Mouse (Mus musculus) hindbrain, embryonic 15.5 days (tissue): ENCODE data around the gene Mboat2. TPM values are rescaled to one million over a fixed set of nuclear protein-coding genes. Genes with fewer than 3 reads are reported as not detected.

ENCODE experiments used
- ATAC-seq: fragments of 200-750 bp; cut with Nextera tagmentation; 2 replicates; pipeline ENCODE4 v1.8.0; 2017; ENCODE audit warnings: low read depth, moderate number of reproducible peaks, moderate TSS enrichment; ENCODE audit not compliant: low FRiP score
- H3K27ac ChIP-seq: fragments of 300-500 bp; sonication (generic); replicated peaks from 2 replicates; pipeline ENCODE4 v1.5.1; 2015; ENCODE audit warnings: mild to moderate bottlenecking, inconsistent platforms
- H3K27me3 ChIP-seq: fragments of 300-500 bp; sonication (generic); 2 replicates; pipeline ENCODE4 v1.6.1; 2015; ENCODE audit warnings: control low read depth, inconsistent platforms
- H3K36me3 ChIP-seq: fragments of 300-500 bp; sonication (generic); 2 replicates; pipeline ENCODE4 v1.6.1; 2015; ENCODE audit warnings: control low read depth, inconsistent platforms
- H3K4me1 ChIP-seq: fragments of 300-500 bp; sonication (generic); replicated peaks from 2 replicates; pipeline ENCODE4 v1.6.1; 2015; ENCODE audit warnings: control low read depth, inconsistent platforms
- H3K4me2 ChIP-seq: fragments of 300-500 bp; sonication (generic); 2 replicates; pipeline ENCODE4 v1.6.1; 2015; ENCODE audit warnings: moderate library complexity, mild to moderate bottlenecking, inconsistent platforms
- H3K4me3 ChIP-seq: fragments of 300-500 bp; sonication (generic); 2 replicates; pipeline ENCODE4 v1.5.1; 2015; ENCODE audit warnings: mild to moderate bottlenecking, inconsistent platforms
- H3K9ac ChIP-seq: fragments of 300-500 bp; sonication (generic); 2 replicates; pipeline ENCODE4 v1.6.1; 2015; ENCODE audit warnings: inconsistent platforms
- H3K9me3 ChIP-seq: fragments of 300-500 bp; sonication (generic); 2 replicates; pipeline ENCODE4 v1.6.1; 2016; ENCODE audit warnings: control low read depth, inconsistent platforms
- WGBS: fragments of 180-500 bp; shearing (Covaris S2); methylation state at CpG from one replicate; pipeline ENCODE4 v1.1.7; 2015; 5-methylcytosine and 5-hydroxymethylcytosine counted together
- polyA plus RNA-seq: library from polyadenylated mRNA; unstranded; fragments of >200 nt; fragmentation: Nextera tagmentation; extraction: Ambion mirVana; gene quantifications from 2 replicates; pipeline ENCODE4 v1.2.1, GENCODE M21; 2015

Gene Mboat2
- polyA plus RNA-seq, 1 experiment from 2014 or later, result 65.5 TPM

DNA sequence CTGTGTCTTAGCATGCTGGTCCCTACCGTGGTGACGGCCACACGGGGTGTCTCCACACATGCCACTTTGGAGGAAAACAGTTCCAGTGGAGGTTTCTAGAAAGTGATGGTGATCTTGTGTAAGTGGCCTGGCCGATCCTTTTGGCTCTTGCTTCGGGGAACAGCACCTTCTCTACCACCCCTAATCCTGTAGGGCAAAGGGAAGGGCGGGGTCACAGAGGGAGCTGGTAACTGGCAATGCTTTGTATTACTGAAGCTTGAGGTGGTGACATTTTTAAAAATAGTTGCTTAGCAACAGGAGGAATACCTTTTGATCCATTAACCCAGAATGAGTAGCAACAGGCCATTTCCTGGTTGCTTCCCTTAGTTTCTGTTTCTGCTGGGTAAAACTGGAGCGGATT, 131.1 kb downstream of the Mboat2 start:
- no peak overlapping the region for H3K9ac ChIP-seq
- H3K4me1 ChIP-seq, result no peaks in the 10 kb centered on the region
- ATAC-seq, result no peak

GRCm38 (mm10) chr12:24962362-24962967, 131.8 kb downstream of the Mboat2 start:
- Histone ChIP-seq H3K36me3 (peaks cover 5% of the 10 kb centered on the region; the same call in 1 of the 2 replicates), H3K4me1 (no peaks in the 10 kb centered on the region), H3K9me3 (no peaks in the 10 kb centered on the region), H3K27ac (no peak overlapping the region), H3K9ac (no peak overlapping the region), H3K4me3 (no peak overlapping the region), H3K4me2 (no peak overlapping the region), H3K27me3 (no peaks in the 10 kb centered on the region)
- WGBS, result 85% methylated on average over 11 of the region's 11 CpGs
- ATAC-seq, result no peak

More for the DNA sequence above, 131.1 kb downstream of the Mboat2 start:
- Histone ChIP-seq H3K4me2 (no peak overlapping the region), H3K27me3 (no peaks in the 10 kb centered on the region), H3K27ac (no peak overlapping the region), H3K9me3 (no peaks in the 10 kb centered on the region), H3K36me3 (peaks cover 9% of the 10 kb centered on the region; the same call in 1 of the 2 replicates), H3K4me3 (no peak overlapping the region)
- WGBS, result 90% methylated on average over 7 of the region's 7 CpGs

DNA sequence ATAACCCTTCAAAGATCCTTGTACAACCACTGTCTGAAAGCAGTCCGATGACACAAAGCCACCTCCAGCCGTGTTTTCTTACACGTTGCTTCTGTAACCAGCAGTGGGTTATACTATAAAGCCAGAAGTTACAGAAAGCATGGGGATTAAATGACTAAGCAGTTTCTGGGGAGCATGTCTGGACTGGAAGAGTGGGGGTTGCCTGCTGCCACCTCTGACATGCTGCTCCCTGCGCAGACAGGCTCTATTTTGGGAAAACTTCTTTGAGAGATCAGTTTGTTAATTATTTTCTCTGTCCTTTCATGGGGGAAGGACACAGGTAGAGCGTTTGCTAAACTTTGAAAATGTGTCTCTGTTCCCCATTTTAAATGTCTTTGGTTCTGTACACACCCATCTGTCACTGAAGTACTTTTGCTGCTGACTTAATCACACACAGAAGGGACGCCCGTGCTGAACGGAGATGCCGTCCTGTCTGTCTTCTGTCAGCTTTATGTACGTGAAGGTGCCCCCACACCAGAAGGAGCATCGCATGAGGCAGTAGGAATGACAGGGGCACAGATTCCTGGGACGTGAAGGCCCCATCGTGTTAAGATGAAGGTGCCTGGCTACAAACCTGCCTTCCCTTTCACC, 132.8 kb downstream of the Mboat2 start:
- Histone ChIP-seq H3K9ac (no peak overlapping the region), H3K4me1 (no peaks in the 10 kb centered on the region), H3K27ac (no peak overlapping the region), H3K36me3 (0 out of 2 replicates have a peak, but pooled peaks cover 4% of the 10 kb centered on the region), H3K4me3 (no peak overlapping the region), H3K9me3 (no peaks in the 10 kb centered on the region), H3K27me3 (no peaks in the 10 kb centered on the region), H3K4me2 (no peak overlapping the region)
- 78% methylated on average over 13 of the region's 13 CpGs for whole genome bisulfite sequencing
- ATAC-seq, result no peak

DNA sequence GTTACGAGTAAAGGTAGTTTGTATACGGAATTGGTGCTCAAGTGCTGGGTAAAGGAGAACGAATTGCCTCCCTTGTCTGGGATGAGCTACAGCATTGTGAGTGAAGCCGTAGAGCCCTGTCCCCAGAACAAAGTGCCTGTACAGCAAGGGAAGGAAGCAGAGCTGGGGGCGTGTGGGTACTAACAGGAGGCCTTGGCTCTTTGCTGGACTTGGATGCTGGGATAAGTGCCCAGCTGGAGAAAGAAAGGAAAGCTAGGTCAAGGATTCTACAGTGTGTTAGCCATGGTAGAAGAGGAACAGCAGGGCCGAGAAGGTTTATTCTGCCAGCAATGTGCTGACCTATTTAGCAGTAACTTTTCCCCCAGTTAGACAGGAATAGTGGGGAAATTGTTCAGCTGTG, 134.7 kb downstream of the Mboat2 start:
- Histone ChIP-seq H3K4me3 (no peak overlapping the region), H3K9ac (no peak overlapping the region), H3K36me3 (no peaks in the 10 kb centered on the region), H3K4me2 (no peak overlapping the region), H3K9me3 (no peaks in the 10 kb centered on the region), H3K27ac (no peak overlapping the region), H3K4me1 (no peaks in the 10 kb centered on the region), H3K27me3 (no peaks in the 10 kb centered on the region)
- ATAC-seq, result no peak
- 82% methylated on average over 6 of the region's 6 CpGs for WGBS

GRCm38 (mm10) chr12:24966046-24966445, 135.4 kb downstream of the Mboat2 start:
- no peak overlapping the region for H3K9ac ChIP-seq
- no peak overlapping the region for H3K4me2 ChIP-seq
- no peaks in the 10 kb centered on the region for H3K36me3 ChIP-seq
- no peaks in the 10 kb centered on the region for H3K9me3 ChIP-seq
- H3K27me3 ChIP-seq, result no peaks in the 10 kb centered on the region
- H3K4me3 ChIP-seq, result no peak overlapping the region
- ATAC-seq, result no peak
- H3K4me1 ChIP-seq, result no peaks in the 10 kb centered on the region
- WGBS, result 91% methylated on average over 2 of the region's 2 CpGs
- H3K27ac ChIP-seq, result no peak overlapping the region

DNA sequence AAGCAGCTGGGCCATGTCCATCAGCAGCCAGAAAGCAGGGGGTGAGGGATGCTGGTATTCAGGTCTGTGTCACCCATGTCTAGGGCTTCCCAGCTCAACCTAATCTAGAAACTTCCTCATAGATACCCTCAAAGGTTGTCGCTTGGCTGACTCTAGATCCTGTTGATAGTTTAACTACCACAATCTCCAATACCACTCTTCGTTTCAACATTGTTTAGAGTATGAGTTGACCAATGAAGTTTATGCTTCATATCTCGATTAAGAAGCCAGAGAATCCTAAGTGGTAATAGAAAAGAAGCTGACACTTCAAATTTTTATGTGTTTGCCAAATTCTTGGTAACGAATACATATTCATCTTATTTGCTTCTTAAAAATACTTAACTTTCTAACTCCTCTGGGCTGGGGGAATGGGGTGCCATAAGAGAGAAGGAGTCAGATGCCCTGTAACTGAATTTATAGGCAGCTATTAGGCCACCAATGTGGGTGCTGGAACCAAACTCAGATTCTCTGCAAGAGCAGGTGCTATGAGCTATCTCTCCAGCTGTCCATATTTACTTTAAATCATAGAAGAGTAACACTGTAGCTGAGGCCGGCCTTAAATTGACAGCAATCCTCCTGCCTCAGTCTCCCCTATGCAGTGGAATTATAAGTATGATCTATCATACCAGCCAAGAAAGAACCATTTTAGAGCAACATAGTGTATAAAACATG, 141.0 kb downstream of the Mboat2 start:
- H3K4me1 ChIP-seq, result peaks cover 13% of the 10 kb centered on the region
- H3K9me3 ChIP-seq, result no peaks in the 10 kb centered on the region
- no peak overlapping the region for H3K4me3 ChIP-seq
- H3K36me3 ChIP-seq, result no peaks in the 10 kb centered on the region
- H3K27ac ChIP-seq, result no peak overlapping the region
- no peak overlapping the region for H3K9ac ChIP-seq
- no peaks in the 10 kb centered on the region for H3K27me3 ChIP-seq
- 89% methylated on average over 5 of the region's 5 CpGs for WGBS
- H3K4me2 ChIP-seq, result no peak overlapping the region
- ATAC-seq, result no peak

- ATAC-seq, result no peak
- H3K4me1 ChIP-seq, result peaks cover 22% of the 10 kb centered on the region
- H3K4me2 ChIP-seq, result no peak overlapping the region
- H3K36me3 ChIP-seq, result 0 out of 2 replicates have a peak, but pooled peaks cover 5% of the 10 kb centered on the region
- no peaks in the 10 kb centered on the region for H3K9me3 ChIP-seq
- H3K27ac ChIP-seq, result no peak overlapping the region
- no peak overlapping the region for H3K9ac ChIP-seq
- WGBS, result 85% methylated on average over 8 of the region's 8 CpGs
- H3K27me3 ChIP-seq, result no peaks in the 10 kb centered on the region
- H3K4me3 ChIP-seq, result no peak overlapping the region
Observed at GRCm38 (mm10) chr12:24972371-24973350, 142.0 kb downstream of the Mboat2 start.

DNA sequence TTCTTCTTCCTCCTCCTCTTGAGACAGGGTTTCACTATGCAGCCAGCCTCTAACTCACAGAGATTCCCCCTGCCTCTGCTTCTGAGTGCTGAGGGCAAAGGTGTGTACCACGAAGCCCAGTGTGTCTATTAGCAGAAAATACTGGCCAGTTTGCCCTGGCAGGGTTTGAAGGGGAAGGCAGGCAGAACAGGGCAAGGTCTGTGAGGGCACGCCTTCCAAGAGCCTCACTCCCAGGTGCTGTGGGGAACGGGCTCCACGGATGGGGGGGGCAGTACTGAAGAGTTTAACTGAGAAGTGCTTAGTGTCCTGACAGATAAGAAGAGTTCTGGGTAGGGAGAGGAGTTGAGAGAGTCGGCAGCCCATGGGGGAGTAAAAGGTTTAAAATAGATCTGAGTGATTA, 142.9 kb downstream of the Mboat2 start:
- no peak overlapping the region for H3K27ac ChIP-seq
- ATAC-seq, result no peak
- H3K36me3 ChIP-seq, result 0 out of 2 replicates have a peak, but pooled peaks cover 5% of the 10 kb centered on the region
- peaks cover 22% of the 10 kb centered on the region for H3K4me1 ChIP-seq
- no peaks in the 10 kb centered on the region for H3K9me3 ChIP-seq
- no peak overlapping the region for H3K4me3 ChIP-seq
- WGBS, result 77% methylated on average over 5 of the region's 5 CpGs
- no peak overlapping the region for H3K4me2 ChIP-seq
- no peaks in the 10 kb centered on the region for H3K27me3 ChIP-seq
- no peak overlapping the region for H3K9ac ChIP-seq

DNA sequence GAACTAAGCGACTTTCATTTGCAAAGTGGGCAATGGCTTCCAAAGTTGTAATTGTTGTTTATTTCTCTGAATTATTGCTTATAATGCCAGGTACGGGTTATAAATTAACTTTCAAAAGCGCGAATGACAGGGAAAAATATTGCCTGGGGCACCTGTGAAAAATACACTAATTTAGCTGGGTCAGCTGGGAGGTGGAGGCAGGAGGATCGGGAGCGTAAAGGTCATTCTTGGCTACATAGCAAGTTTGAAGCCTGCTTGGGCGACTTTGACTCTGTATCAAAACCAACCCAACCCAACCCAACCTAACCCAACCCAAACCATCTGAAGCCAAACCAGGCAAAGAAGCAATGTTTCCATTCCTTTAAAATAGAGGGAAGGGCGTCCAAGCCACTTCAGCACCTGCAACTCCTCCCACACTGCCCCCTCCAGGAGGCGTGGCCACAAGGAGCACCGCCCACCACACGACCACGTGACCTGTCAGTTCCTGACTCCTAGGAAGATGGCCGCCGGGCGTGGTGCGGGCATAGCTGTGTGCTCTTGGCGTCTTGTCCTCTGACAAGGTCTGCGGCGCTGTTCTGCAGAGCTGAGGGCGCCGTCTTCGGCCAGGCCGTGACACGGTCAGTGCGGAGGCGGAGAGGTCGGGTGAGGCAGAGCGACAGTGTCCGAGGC, 143.9 kb downstream of the Mboat2 start, which contains the start of gene Kidins220:
Gene Kidins220 (plus strand): TSS at position 480 of the 669 bp plus-strand sequence.
- peaks cover 28% of the 10 kb centered on the region for H3K4me1 ChIP-seq
- H3K4me3 ChIP-seq, result peak within 1 kb of the TSS; percentile 61

GRCm38 (mm10) chr12:24975115-24975733, 144.5 kb downstream of the Mboat2 start:
- WGBS, result under 1% methylated on average over 31 of the region's 31 CpGs
- Histone ChIP-seq H3K9me3 (no peaks in the 10 kb centered on the region), H3K27me3 (no peaks in the 10 kb centered on the region), H3K27ac (peak overlapping the region; percentile 89), H3K36me3 (0 out of 2 replicates have a peak, but pooled peaks cover 5% of the 10 kb centered on the region), H3K9ac (peak overlapping the region; percentile 66), H3K4me1 (peaks cover 30% of the 10 kb centered on the region), H3K4me2 (peak overlapping the region; percentile 53), H3K4me3 (peak overlapping the region; percentile 61)
- ATAC-seq, result peak; percentile 81

More for the DNA sequence above, 143.9 kb downstream of the Mboat2 start, which contains the start of gene Kidins220:
- Histone ChIP-seq H3K27me3 (no peaks in the 10 kb centered on the region), H3K9ac (peak within 1 kb of the TSS; percentile 66), H3K9me3 (no peaks in the 10 kb centered on the region), H3K27ac (peak within 1 kb of the TSS; percentile 89), H3K36me3 (0 out of 2 replicates have a peak, but pooled peaks cover 5% of the 10 kb centered on the region), H3K4me2 (peak within 1 kb of the TSS; percentile 53)
- ATAC-seq, result peak; percentile 90
- 16% methylated on average over 27 of the region's 29 CpGs for WGBS
